Mouse (Mus musculus) frontal cortex, postnatal 25 days (tissue): ENCODE results near the gene Fam102a.
A peak's percentile ranks its signal among the peaks of the same experiment; 100 is the strongest.

ENCODE experiments used
- DNase-seq, 2 experiments: peaks; one replicate each; pipeline ENCODE4 v3.0.0; 2022; ENCODE audit warnings: low spot score in 2 of 2

Fam102a gene

GRCm38 (mm10) chr2:32546951-32547350, 11.8 kb downstream of the Fam102a start:
- DNase-seq, result no peak

GRCm38 (mm10) chr2:32547380-32547779, 12.2 kb downstream of the Fam102a start:
- DNase-seq, result no peak

- no peak for DNase-seq
These were observed 13.0 kb downstream of the Fam102a start for GRCm38 (mm10) chr2:32547964-32548739.

- DNase-seq, result no peak
These were observed 14.0 kb downstream of the Fam102a start for GRCm38 (mm10) chr2:32549171-32549570.

DNA sequence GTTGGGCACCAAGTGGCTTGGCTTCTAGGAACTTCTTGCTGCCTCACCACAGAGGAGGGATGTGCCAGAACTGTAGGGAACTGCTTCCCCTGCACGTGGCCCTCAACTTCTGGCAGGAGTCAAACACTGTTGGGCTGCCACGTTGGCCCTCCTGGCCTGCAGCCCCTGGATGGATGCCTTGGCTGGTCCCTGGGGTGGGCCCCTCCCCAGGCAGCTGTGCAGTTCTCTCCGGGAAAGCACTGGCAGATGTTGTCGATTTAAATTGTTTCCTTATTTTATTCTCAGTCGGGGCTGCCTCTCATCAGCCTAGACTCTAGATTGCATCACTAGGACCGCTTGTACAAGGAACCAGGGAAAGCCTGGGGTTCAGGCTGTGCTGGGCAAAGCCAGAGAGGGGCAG, 14.6 kb downstream of the Fam102a start:
- DNase-seq, result no peak

DNA sequence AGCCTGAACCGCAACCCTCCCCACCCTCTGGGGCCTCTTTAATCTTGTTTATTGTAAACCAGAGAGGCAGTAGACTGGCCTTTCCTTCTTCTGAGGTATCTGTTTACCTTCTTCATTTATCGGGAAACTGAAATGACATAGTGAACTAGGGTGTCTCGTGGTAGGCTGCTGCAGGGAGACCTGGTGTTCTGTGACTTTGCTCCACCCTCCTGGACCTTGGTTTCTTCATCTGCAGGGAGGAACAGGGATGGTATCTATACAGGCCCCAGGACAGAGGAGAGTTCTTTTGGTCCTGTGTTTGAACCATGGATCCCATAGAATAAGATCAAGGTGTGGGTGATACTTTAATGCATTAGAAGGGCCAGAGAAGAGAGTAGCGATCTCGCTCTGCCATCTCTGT, 16.1 kb downstream of the Fam102a start:
- no peak for DNase-seq

DNA sequence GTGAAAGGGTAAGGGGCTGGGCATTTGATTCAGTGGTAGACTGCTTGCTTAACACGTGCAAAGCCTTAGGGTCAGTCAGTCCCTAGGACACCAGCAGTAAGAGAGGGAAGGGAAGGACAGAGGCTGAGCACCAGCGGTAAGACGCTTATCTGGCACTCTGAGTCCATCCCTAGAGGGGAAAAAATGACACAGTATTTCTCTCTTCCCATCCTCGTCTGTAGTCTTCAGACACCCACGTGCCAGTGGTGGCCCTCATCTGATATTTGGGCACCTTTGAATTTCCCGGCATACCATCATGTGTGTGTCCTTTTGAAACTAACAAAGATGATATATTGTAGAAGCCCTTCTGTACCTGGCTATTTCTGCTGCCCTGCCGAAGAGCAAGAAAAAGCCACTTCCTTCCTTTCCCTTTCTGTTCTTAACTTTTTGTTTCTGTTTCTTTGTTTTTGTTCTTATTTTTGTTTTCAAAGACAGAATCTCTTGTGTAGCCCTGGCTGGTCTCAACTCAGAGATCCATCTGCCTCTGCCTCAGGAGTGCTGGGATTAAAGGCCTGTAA, 18.5 kb downstream of the Fam102a start:
- DNase-seq, result no peak

DNA sequence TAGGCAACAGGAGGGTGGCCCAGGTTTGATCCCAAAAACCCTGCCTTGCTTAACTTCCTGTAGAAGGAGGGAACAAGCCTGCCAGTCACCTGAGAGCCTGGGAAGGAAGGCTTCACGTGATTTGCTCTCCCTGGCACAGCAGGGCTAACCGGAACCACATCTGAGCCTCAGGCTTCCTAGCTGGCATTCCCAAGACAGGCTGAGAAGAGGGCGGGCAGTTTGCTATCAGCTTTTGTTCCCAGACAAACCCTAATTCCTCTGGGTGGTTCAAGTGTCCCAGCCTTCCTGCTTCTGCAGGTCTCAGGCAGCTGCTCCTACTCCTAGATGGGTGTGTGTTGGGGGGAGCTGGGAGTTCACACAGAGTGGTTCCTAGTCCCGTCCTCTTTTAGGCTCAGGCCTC, 20.4 kb downstream of the Fam102a start:
- DNase-seq, result no peak

GRCm38 (mm10) chr2:32556019-32556418, 20.9 kb downstream of the Fam102a start:
- no peak for DNase-seq

DNA sequence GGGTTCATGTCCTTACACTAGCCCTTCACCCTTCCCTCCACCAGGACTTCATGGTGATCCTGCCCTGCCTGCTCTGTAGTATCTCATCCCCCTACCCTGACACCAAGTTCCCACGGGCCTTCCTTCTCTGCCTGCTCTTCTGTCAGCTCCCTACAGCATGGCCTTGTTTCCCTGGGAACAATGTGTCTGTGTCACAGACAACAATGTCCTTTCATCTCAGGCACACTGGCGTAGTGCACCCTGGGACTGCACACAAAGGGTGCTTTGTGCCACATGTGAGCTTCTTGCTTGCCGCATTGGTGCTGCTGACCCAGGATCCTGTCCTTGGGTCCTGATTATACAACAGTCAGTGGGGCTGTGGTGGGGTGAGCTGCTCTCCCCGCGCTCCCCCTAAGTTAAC, 24.4 kb downstream of the Fam102a start:
- DNase-seq, result no peak

DNA sequence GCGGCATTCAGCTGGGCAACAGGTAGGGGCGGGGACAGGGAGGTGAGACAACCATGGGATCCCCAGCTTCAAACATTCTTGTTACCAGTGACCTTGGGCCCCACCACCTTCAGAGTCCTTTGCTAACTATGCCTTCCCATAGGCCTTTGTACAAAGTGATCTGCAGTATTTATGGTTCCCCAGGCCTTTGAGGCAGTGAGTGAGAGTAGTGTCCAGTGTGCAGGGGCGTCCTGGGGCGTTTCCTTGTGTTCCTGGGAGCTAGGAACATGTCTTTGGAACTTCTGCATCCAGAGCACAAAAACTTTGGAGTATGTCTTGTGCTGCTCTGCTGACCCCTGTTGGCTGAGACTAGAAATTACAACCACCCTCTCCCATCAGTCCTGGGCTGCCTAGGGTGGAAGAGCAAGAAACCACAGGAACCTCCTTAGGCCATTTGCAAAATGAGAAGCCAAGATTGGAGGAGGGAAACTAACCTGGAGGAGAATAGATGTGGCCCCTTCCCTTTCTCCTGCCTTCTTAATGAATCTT, 31.5 kb downstream of the Fam102a start:
- peak in 1 of 2 experiments; percentile 56 for DNase-seq

DNA sequence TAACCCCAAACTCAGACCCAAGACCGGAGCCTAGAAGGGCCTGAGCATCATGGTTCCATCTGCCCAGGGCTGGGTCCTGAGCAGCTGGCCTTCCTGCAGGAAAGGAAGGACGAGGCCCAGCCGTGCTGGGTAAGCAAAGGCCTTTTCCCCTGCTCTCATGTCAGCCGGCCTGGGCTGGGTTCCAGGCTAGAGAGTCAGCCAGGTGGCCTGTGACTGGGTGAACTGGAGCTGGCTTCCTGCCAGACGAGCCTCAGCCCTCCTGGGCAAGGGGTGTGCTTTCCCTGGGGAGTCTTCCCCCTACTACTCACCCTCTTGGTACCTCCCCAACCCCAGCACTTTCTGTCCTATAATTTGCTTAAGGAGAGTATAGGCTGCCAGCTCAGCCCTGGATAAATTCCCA, 33.0 kb downstream of the Fam102a start:
- no peak for DNase-seq

GRCm38 (mm10) chr2:32568941-32569340, 33.8 kb downstream of the Fam102a start:
- DNase-seq, result no peak

DNA sequence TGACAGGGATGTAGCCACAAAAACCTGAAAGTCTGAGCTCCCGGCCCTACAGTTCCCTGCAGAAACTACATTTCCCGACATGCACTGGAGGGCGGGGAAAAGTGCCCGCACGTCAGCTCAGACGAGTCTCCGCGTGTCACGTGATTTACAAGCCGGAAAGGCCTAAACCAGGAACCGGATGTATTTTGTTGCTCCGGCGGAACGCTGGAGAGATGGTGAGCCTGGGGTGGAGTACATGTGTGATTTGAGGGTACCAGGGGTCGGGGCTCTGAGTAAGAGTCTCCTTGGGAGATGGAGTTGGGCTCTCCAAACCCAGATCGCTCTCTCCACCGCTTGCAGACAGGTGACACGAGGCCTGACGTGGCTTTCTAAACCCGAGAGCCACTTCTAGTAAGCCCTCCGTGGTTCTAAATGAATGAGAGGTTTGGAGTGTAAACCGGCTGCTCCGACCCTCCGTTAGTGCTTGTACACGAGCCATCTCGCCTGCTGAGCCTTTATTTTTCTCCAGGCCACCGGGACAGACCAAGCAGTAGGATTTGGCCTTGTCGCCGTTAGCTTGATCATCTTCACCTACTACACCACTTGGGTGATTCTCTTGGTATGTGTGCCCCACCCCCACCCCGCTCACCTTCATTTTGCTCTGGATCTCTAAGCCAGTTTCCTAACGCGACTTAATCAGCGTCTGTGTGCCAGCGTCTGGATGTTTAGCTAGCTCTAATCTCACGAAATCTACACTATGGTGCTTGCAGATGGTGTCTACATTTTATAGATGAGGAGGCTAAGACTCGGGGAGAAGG, 35.8 kb downstream of the Fam102a start, which contains the start of gene Dpm2:
Gene Dpm2 (plus strand): TSS at position 161 of the 797 bp plus-strand sequence.
- DNase-seq, result peak; percentile 68 to 82

GRCm38 (mm10) chr2:32572196-32572595, 37.1 kb downstream of the Fam102a start:
- DNase-seq, result no peak

- DNase-seq, result no peak
These were observed 39.4 kb downstream of the Fam102a start, which contains the start of gene Pip5kl1 for GRCm38 (mm10) chr2:32574497-32574896. TSS of gene Pip5kl1 (plus strand) at chr2:32574797.

- DNase-seq, result peak; percentile 57 to 72
These were observed 39.9 kb downstream of the Fam102a start for GRCm38 (mm10) chr2:32574901-32575585.

DNA sequence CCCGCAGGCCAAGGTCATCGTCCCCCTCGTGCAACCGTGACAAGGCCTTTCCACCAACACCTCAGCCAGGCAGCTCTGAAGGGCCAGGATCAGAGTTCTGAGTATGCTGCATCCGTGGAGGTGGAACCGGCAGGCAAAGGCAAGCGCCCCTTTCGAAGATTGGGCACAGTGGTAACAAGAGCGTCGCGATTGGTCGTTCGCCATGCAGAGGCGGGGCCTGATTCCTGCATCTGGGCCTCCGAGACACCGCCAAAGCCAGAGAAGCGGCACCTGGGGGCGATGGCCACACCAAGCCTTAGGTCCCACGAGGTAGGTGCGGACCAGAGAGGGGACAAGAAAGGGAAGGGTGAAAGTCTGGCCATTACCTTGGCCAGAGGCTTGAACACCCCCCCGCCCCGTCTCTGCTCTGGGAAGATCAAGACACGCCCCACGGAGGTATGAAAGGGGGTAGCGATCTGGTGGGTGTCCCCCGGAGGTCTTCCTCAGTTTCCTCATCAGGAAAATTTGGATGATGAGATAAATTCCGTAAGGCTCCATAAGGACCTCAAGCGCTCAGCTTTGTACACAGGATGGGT, 40.5 kb downstream of the Fam102a start, which contains the start of gene 9430097D07Rik:
Gene 9430097D07Rik (minus strand): TSS at position 99 of the 575 bp plus-strand sequence.
- DNase-seq, result peak; percentile 52 to 66

- no peak for DNase-seq
These were observed 41.4 kb downstream of the Fam102a start for GRCm38 (mm10) chr2:32576532-32576931.

DNA sequence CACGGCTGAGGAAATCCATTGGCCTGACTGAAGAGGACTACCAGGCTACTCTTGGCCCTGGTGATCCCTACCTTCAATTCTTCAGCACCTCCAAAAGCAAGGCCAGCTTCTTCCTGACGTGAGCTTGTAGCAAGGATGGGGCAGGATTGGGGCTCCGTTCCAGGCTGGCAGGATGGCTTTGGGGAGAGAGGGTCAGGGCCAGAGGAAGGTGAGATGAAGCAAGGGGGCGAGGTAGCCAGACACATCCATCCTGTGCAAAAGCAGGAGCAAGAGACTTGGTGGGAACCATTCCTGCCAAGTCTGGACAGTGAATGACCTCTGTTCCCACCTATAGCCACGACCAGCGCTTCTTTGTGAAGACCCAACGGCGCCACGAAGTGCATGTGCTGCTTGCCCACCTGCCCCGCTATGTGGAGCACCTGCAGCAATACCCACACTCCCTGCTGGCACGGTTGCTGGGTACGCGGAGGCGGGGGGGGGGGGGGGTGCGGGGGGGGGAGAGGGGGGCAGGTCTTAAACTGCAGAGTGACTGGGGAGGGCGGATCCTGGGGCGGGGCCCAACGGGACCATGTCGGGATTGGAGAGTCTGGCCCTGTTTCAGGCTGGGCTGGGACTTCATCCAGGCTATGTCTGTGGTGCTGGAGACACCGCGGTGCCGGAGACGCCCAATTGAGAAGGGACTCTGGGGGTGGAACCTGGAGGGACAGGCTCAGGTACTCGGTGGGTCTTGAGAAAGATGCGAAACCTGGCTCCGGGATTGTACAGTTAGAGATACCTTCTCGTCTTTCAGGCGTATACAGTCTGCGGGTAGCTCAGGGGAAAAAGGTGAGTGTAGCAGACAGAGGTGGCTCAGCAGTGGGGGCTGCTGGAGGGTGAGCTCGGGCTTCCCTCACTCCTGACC, 43.3 kb downstream of the Fam102a start:
- DNase-seq, result no peak
